Mouse (Mus musculus) brown adipose tissue, adult 24 weeks (tissue): ENCODE measurements around the gene Cdcp1. TPM values are rescaled to one million over a fixed set of nuclear protein-coding genes. Genes with fewer than 3 reads are reported as not detected.

Experiments used
- H3K27ac ChIP-seq: fragments of 200-500 bp; replicated peaks from 2 replicates; pipeline ENCODE4 v1.5.1; 2012; ENCODE audit warnings: low read depth, mild to moderate bottlenecking, low read length
- H3K4me1 ChIP-seq: fragments of 200-500 bp; 2 replicates; pipeline ENCODE4 v1.6.1; 2012; ENCODE audit warnings: low read length, mixed read lengths; ENCODE audit not compliant: control insufficient read depth, insufficient read depth, insufficient read length
- H3K4me3 ChIP-seq: fragments of 200-500 bp; 2 replicates; pipeline ENCODE4 v1.5.1; 2012; ENCODE audit warnings: low read depth, mild to moderate bottlenecking, low read length, moderate library complexity; ENCODE audit not compliant: insufficient read depth
- polyA plus RNA-seq: library from polyadenylated mRNA; stranded (reverse); fragments of >200 nt; gene quantifications from 2 replicates; pipeline ENCODE4 v1.2.4, GENCODE M21; 2012; ENCODE audit not compliant: missing spikeins, insufficient read depth, insufficient read length

Cdcp1 gene
- polyA plus RNA-seq, 1 experiment = not detected

GRCm38 (mm10) chr9:123180003-123180402, 35.8 kb downstream of the Cdcp1 start:
- H3K4me1 ChIP-seq = no peaks in the 10 kb centered on the region
- H3K27ac ChIP-seq = no peak overlapping the region
- no peak overlapping the region for H3K4me3 ChIP-seq

- H3K4me1 ChIP-seq = no peaks in the 10 kb centered on the region
- no peak overlapping the region for H3K4me3 ChIP-seq
- H3K27ac ChIP-seq = no peak overlapping the region
These were observed 38.3 kb downstream of the Cdcp1 start for GRCm38 (mm10) chr9:123177380-123178048.

GRCm38 (mm10) chr9:123174356-123174755, 41.5 kb downstream of the Cdcp1 start:
- no peak overlapping the region for H3K27ac ChIP-seq
- H3K4me3 ChIP-seq = no peak overlapping the region
- H3K4me1 ChIP-seq = no peaks in the 10 kb centered on the region

- Histone ChIP-seq H3K4me1 (no peaks in the 10 kb centered on the region), H3K27ac (no peak overlapping the region), H3K4me3 (no peak overlapping the region)
These were observed 42.1 kb downstream of the Cdcp1 start for GRCm38 (mm10) chr9:123173760-123174159.

- Histone ChIP-seq H3K27ac (no peak overlapping the region), H3K4me1 (no peaks in the 10 kb centered on the region), H3K4me3 (no peak overlapping the region)
These were observed 49.9 kb downstream of the Cdcp1 start for GRCm38 (mm10) chr9:123165781-123166443.

GRCm38 (mm10) chr9:123162985-123163694, 52.7 kb downstream of the Cdcp1 start:
- Histone ChIP-seq H3K4me3 (no peak overlapping the region), H3K27ac (no peak overlapping the region), H3K4me1 (no peaks in the 10 kb centered on the region)

GRCm38 (mm10) chr9:123161792-123162191, 54.0 kb downstream of the Cdcp1 start:
- H3K27ac ChIP-seq = no peak overlapping the region
- no peak overlapping the region for H3K4me3 ChIP-seq
- 0 out of 2 replicates have a peak, but pooled peaks cover 3% of the 10 kb centered on the region for H3K4me1 ChIP-seq

GRCm38 (mm10) chr9:123159330-123159729, 56.5 kb downstream of the Cdcp1 start:
- H3K4me1 ChIP-seq = 0 out of 2 replicates have a peak, but pooled peaks cover 5% of the 10 kb centered on the region
- no peak overlapping the region for H3K4me3 ChIP-seq

GRCm38 (mm10) chr9:123158125-123158836, 57.6 kb downstream of the Cdcp1 start:
- no peak overlapping the region for H3K27ac ChIP-seq
- H3K4me1 ChIP-seq = peaks cover 10% of the 10 kb centered on the region; the same call in 1 of the 2 replicates
- H3K4me3 ChIP-seq = no peak overlapping the region

More at GRCm38 (mm10) chr9:123159330-123159729, 56.5 kb downstream of the Cdcp1 start:
- no peak overlapping the region for H3K27ac ChIP-seq

- Histone ChIP-seq H3K27ac (no peak overlapping the region), H3K4me3 (no peak overlapping the region), H3K4me1 (peaks cover 10% of the 10 kb centered on the region; the same call in 1 of the 2 replicates)
These were observed 58.1 kb downstream of the Cdcp1 start for GRCm38 (mm10) chr9:123157699-123158098.

GRCm38 (mm10) chr9:123156910-123157361, 58.9 kb downstream of the Cdcp1 start:
- Histone ChIP-seq H3K4me1 (peaks cover 10% of the 10 kb centered on the region; the same call in 1 of the 2 replicates), H3K4me3 (no peak overlapping the region), H3K27ac (no peak overlapping the region)

GRCm38 (mm10) chr9:123153121-123153520, 62.7 kb downstream of the Cdcp1 start:
- Histone ChIP-seq H3K4me3 (no peak overlapping the region), H3K27ac (no peak overlapping the region), H3K4me1 (peaks cover 10% of the 10 kb centered on the region; the same call in 1 of the 2 replicates)

- Histone ChIP-seq H3K4me3 (peak overlapping the region; percentile 38), H3K4me1 (peaks cover 7% of the 10 kb centered on the region; the same call in 1 of the 2 replicates), H3K27ac (peak overlapping the region; percentile 58)
These were observed 63.8 kb downstream of the Cdcp1 start for GRCm38 (mm10) chr9:123152026-123152425.

GRCm38 (mm10) chr9:123151561-123151960, 64.3 kb downstream of the Cdcp1 start:
- H3K27ac ChIP-seq = peak overlapping the region; percentile 49
- H3K4me3 ChIP-seq = peak overlapping the region; percentile 8

More at GRCm38 (mm10) chr9:123151561-123151960, 64.3 kb downstream of the Cdcp1 start:
- peaks cover 6% of the 10 kb centered on the region; the same call in 1 of the 2 replicates for H3K4me1 ChIP-seq
